Mouse (Mus musculus): ENCODE results near the gene Ppp2r5c.

DNA sequence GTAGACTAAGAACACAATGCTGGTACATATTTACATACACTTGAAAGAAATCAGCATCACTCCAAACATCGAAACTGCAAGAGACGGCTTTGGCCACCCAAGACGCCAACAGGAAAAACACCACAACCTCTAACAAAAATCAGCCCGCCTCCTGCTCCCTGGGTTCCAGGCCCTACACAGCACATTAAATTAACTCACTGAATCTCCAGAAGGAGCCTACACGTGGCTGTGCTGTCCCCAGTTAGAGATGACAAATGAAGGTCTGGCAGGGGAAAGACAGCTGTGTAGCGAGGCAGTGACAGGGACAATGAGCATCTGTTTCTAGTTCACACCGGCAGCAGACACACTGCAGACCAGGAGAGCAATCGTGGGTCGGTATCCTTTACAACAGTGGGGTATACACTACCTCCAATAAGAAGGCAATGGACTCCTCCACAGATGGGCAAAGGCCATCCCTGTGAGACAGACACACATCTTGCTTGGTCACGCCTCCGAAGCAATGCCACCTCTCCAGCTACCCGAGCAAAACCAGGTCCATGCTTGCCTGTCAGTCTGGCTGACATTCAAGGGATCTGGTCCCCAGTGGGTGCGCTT lies 20.4 kb upstream of the Ppp2r5c start:
- TF ChIP-seq ZC3H11A (IDR thresholded peaks at IDR 0.05; ENCODE audit: low read depth, low read length) (no peak), MAFK (IDR thresholded peaks at IDR 0.05; ENCODE audit: borderline replicate concordance, low read depth, low read length) (no peak), NELFE (IDR thresholded peaks at IDR 0.05; ENCODE audit: low read depth, low read length) (no peak), NRF1 (IDR thresholded peaks at IDR 0.05; ENCODE audit: insufficient read depth, low read depth, low read length, poor library complexity, severe bottlenecking) (no peak), CHD2 (IDR thresholded peaks at IDR 0.05; ENCODE audit: low read length) (no peak), TAL1 (IDR thresholded peaks at IDR 0.05; ENCODE audit: low read length) (no peak), SMC3 (IDR thresholded peaks at IDR 0.05; ENCODE audit: low read depth, low read length) (no peak), POLR2AphosphoS2 (IDR thresholded peaks at IDR 0.05; ENCODE audit: low read length) (no peak), POLR2A (IDR thresholded peaks at IDR 0.05; ENCODE audit: control insufficient read depth in 1 of 2, insufficient read depth in 1 of 2, low read depth in 1 of 2, low read length in 2 of 2, poor library complexity in 1 of 2) (no peak), E2F4 (IDR thresholded peaks at IDR 0.05; ENCODE audit: borderline replicate concordance, low read depth, low read length) (no peak)

Measured in MEL (cell line).